Mouse (Mus musculus): ENCODE measurements at regions not wholly inside any gene's neighbourhood (a gene's known extent, or its start where the extent isn't known, plus 50 kb on each side); places are given as distances from the start of the nearest gene placed in this dataset.

- no peak for ATAC-seq (ENCODE audit: low FRiP score)
- no peak overlapping the region for H3K4me3 ChIP-seq
- H3K4me2 ChIP-seq: no peak overlapping the region
- 96% methylated on average over 5 of the region's 5 CpGs for WGBS
- no peak overlapping the region for H3K27ac ChIP-seq
- no peaks in the 10 kb centered on the region for H3K9me3 ChIP-seq
- peaks cover 8% of the 10 kb centered on the region; the same call in 1 of the 2 replicates for H3K4me1 ChIP-seq (replicated peaks)
- H3K9ac ChIP-seq: no peak overlapping the region
- no peaks in the 10 kb centered on the region for H3K27me3 ChIP-seq
- H3K36me3 ChIP-seq: no peaks in the 10 kb centered on the region
Observed at GRCm38 (mm10) chr4:127862875-127863274, 107.9 kb downstream of the CK137956 start.

GRCm38 (mm10) chr4:127861319-127862117 is 109.2 kb downstream of the CK137956 start:
- WGBS: 47% methylated on average over 16 of the region's 16 CpGs
- no peak overlapping the region for H3K4me3 ChIP-seq
- H3K27ac ChIP-seq: 0 out of 2 replicates have a peak overlapping the region, but pooled peaks have one; percentile 18
- peak overlapping the region; percentile 40; the same call in 1 of the 2 replicates for H3K9ac ChIP-seq
- H3K27me3 ChIP-seq: no peaks in the 10 kb centered on the region
- no peak overlapping the region for H3K4me2 ChIP-seq
- ATAC-seq (ENCODE audit: low FRiP score): no peak
- H3K36me3 ChIP-seq: no peaks in the 10 kb centered on the region
- no peaks in the 10 kb centered on the region for H3K9me3 ChIP-seq
- peaks cover 8% of the 10 kb centered on the region; the same call in 1 of the 2 replicates for H3K4me1 ChIP-seq (replicated peaks)

GRCm38 (mm10) chr4:127860271-127860670 is 110.5 kb downstream of the CK137956 start:
- no peaks in the 10 kb centered on the region for H3K9me3 ChIP-seq
- H3K27ac ChIP-seq: no peak overlapping the region
- 85% methylated on average over 4 of the region's 4 CpGs for whole genome bisulfite sequencing
- ATAC-seq (ENCODE audit: low FRiP score): no peak
- no peaks in the 10 kb centered on the region for H3K27me3 ChIP-seq
- H3K9ac ChIP-seq: no peak overlapping the region
- no peaks in the 10 kb centered on the region for H3K36me3 ChIP-seq
- peaks cover 8% of the 10 kb centered on the region; the same call in 1 of the 2 replicates for H3K4me1 ChIP-seq (replicated peaks)
- H3K4me2 ChIP-seq: no peak overlapping the region
- no peak overlapping the region for H3K4me3 ChIP-seq

- ATAC-seq (ENCODE audit: low FRiP score): no peak
- Histone ChIP-seq H3K4me1 (replicated peaks) (peaks cover 8% of the 10 kb centered on the region; the same call in 1 of the 2 replicates), H3K27ac (no peak overlapping the region), H3K4me2 (no peak overlapping the region), H3K9me3 (no peaks in the 10 kb centered on the region), H3K4me3 (no peak overlapping the region), H3K9ac (no peak overlapping the region), H3K36me3 (no peaks in the 10 kb centered on the region), H3K27me3 (no peaks in the 10 kb centered on the region)
- WGBS: 94% methylated on average over 6 of the region's 6 CpGs
Observed at GRCm38 (mm10) chr4:127859505-127859904, 111.2 kb downstream of the CK137956 start.

GRCm38 (mm10) chr4:127858566-127858965 is 112.2 kb downstream of the CK137956 start:
- Histone ChIP-seq H3K9ac (no peak overlapping the region), H3K9me3 (no peaks in the 10 kb centered on the region), H3K36me3 (no peaks in the 10 kb centered on the region), H3K27ac (no peak overlapping the region), H3K4me2 (no peak overlapping the region), H3K4me1 (replicated peaks) (peaks cover 8% of the 10 kb centered on the region; the same call in 1 of the 2 replicates), H3K4me3 (no peak overlapping the region), H3K27me3 (no peaks in the 10 kb centered on the region)
- no peak for ATAC-seq (ENCODE audit: low FRiP score)
- WGBS: 89% methylated on average over 3 of the region's 3 CpGs

GRCm38 (mm10) chr4:127855836-127856235 is 114.9 kb downstream of the CK137956 start:
- Histone ChIP-seq H3K36me3 (no peaks in the 10 kb centered on the region), H3K4me1 (replicated peaks) (no peaks in the 10 kb centered on the region), H3K9ac (no peak overlapping the region), H3K27me3 (no peaks in the 10 kb centered on the region), H3K4me3 (no peak overlapping the region), H3K27ac (no peak overlapping the region), H3K4me2 (no peak overlapping the region), H3K9me3 (no peaks in the 10 kb centered on the region)
- ATAC-seq (ENCODE audit: low FRiP score): no peak
- WGBS: 91% methylated on average over 1 of the region's 1 CpGs

GRCm38 (mm10) chr4:127854776-127855409 is 115.9 kb downstream of the CK137956 start:
- Histone ChIP-seq H3K4me2 (no peak overlapping the region), H3K27ac (no peak overlapping the region), H3K27me3 (no peaks in the 10 kb centered on the region), H3K4me1 (replicated peaks) (no peaks in the 10 kb centered on the region), H3K36me3 (no peaks in the 10 kb centered on the region), H3K4me3 (no peak overlapping the region), H3K9ac (no peak overlapping the region), H3K9me3 (no peaks in the 10 kb centered on the region)
- no peak for ATAC-seq (ENCODE audit: low FRiP score)
- WGBS: 88% methylated on average over 3 of the region's 3 CpGs

- WGBS: 90% methylated on average over 5 of the region's 5 CpGs
- H3K27ac ChIP-seq: no peak overlapping the region
- no peak overlapping the region for H3K9ac ChIP-seq
- H3K4me3 ChIP-seq: no peak overlapping the region
- no peaks in the 10 kb centered on the region for H3K36me3 ChIP-seq
- no peak overlapping the region for H3K4me2 ChIP-seq
- no peaks in the 10 kb centered on the region for H3K4me1 ChIP-seq (replicated peaks)
- H3K9me3 ChIP-seq: no peaks in the 10 kb centered on the region
- ATAC-seq (ENCODE audit: low FRiP score): no peak
- no peaks in the 10 kb centered on the region for H3K27me3 ChIP-seq
Observed at GRCm38 (mm10) chr4:127849306-127849705, 121.4 kb downstream of the CK137956 start.

- ATAC-seq (ENCODE audit: low FRiP score): no peak
- 14% methylated on average over 3 of the region's 3 CpGs for WGBS
- no peak overlapping the region for H3K27ac ChIP-seq
- no peaks in the 10 kb centered on the region for H3K4me1 ChIP-seq (replicated peaks)
- no peaks in the 10 kb centered on the region for H3K27me3 ChIP-seq
- H3K9ac ChIP-seq: no peak overlapping the region
- no peaks in the 10 kb centered on the region for H3K36me3 ChIP-seq
- no peak overlapping the region for H3K4me3 ChIP-seq
- H3K4me2 ChIP-seq: no peak overlapping the region
- H3K9me3 ChIP-seq: no peaks in the 10 kb centered on the region
Observed at GRCm38 (mm10) chr4:127846321-127846720, 124.4 kb downstream of the CK137956 start.

- no peak for ATAC-seq (ENCODE audit: low FRiP score)
- H3K4me1 ChIP-seq (replicated peaks): no peaks in the 10 kb centered on the region
Observed at GRCm38 (mm10) chr4:127843421-127843820, 127.3 kb downstream of the CK137956 start.

GRCm38 (mm10) chr4:127833668-127834067 is 137.1 kb downstream of the CK137956 start:
- H3K4me2 ChIP-seq: no peak overlapping the region
- H3K4me3 ChIP-seq: no peak overlapping the region
- no peaks in the 10 kb centered on the region for H3K9me3 ChIP-seq
- ATAC-seq (ENCODE audit: low FRiP score): no peak
- 90% methylated on average over 6 of the region's 6 CpGs for WGBS
- no peaks in the 10 kb centered on the region for H3K36me3 ChIP-seq
- H3K27ac ChIP-seq: no peak overlapping the region
- no peaks in the 10 kb centered on the region for H3K4me1 ChIP-seq (replicated peaks)
- H3K9ac ChIP-seq: no peak overlapping the region
- H3K27me3 ChIP-seq: no peaks in the 10 kb centered on the region

More at GRCm38 (mm10) chr4:127843421-127843820, 127.3 kb downstream of the CK137956 start:
- Histone ChIP-seq H3K27ac (no peak overlapping the region), H3K4me3 (no peak overlapping the region), H3K9me3 (no peaks in the 10 kb centered on the region), H3K27me3 (no peaks in the 10 kb centered on the region), H3K36me3 (no peaks in the 10 kb centered on the region), H3K9ac (no peak overlapping the region), H3K4me2 (no peak overlapping the region)
- WGBS: 77% methylated on average over 7 of the region's 7 CpGs

GRCm38 (mm10) chr4:127826988-127827387 is 143.8 kb downstream of the CK137956 start:
- WGBS: 95% methylated on average over 8 of the region's 8 CpGs
- ATAC-seq (ENCODE audit: low FRiP score): no peak
- Histone ChIP-seq H3K27ac (no peak overlapping the region), H3K27me3 (no peaks in the 10 kb centered on the region), H3K9me3 (no peaks in the 10 kb centered on the region), H3K36me3 (no peaks in the 10 kb centered on the region), H3K4me2 (no peak overlapping the region), H3K4me3 (no peak overlapping the region), H3K4me1 (replicated peaks) (no peaks in the 10 kb centered on the region), H3K9ac (no peak overlapping the region)

All from hindbrain, embryonic 13.5 days (tissue).